Mouse (Mus musculus) urinary bladder, postnatal 14 days (tissue): ENCODE measurements around the gene Syce1.
"Not testable (repeated sequence)": the region's sequence is repeated elsewhere in the genome, so short reads cannot be mapped to it uniquely, and the experiment has no call there.

ENCODE experiments used
- DNase-seq: peaks from one replicate; pipeline ENCODE4 v3.0.0; 2021; ENCODE audit warnings: low spot score

The Syce1 gene

DNA sequence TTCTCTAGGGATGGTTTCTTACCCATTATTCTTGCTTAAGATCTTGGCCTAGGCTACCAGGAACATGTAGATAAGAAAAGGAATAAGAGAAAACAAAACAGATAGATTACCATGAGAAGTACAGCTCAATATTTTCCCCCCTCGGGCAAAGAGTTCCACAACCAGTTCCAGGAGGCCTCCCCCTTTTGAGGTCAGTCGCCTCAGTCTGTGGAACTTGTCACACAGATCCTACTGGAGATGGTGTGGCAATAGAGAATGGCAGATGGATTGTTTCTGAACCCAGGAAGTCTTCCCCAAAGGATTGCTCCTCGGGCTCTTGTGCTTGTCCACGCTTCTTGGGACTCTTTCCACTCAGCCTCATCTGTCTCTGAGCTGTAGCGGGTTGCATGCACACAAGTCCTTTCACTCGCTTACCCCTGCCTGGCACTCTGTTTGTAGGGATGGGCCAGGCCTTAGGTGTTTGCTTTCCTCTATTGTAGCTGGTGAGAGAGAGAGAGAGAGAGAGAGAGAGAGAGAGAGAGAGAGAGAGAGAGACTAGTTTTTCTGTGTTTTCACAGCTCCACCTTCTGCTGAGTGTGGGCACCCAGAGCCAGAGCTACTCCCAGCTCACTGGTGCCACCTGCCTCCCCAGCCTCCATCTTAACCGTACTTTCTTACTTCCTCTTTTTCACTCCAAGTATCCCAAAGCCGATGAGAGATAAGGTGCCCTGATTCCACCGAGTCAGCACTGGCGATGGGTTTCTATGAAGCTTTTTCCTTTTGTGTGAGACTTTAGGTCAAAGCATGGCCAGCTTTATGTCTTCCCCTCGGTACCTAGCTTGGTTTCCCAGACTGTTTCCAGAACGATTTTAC lies 21.5 kb downstream of the Syce1 start:
- DNase-seq, result no peak

DNA sequence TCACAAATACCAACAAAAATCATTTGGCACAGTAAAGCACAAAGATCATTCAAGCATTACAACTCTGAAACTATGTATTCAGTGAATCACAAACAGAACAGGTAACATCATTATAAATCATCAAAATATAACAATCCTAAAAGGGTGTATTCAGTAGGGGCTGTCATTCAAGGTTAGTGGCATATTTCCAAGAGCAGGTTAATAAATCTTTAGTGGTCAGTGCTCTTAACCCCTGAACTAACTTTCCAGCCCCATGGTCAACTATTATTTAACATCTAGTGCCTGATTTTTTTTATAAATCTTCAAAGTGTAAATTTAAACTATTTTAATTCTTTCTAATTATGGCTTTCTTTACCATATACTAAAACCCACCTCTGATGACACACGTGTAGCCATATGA lies 22.3 kb downstream of the Syce1 start:
- DNase-seq, result not testable (repeated sequence)

DNA sequence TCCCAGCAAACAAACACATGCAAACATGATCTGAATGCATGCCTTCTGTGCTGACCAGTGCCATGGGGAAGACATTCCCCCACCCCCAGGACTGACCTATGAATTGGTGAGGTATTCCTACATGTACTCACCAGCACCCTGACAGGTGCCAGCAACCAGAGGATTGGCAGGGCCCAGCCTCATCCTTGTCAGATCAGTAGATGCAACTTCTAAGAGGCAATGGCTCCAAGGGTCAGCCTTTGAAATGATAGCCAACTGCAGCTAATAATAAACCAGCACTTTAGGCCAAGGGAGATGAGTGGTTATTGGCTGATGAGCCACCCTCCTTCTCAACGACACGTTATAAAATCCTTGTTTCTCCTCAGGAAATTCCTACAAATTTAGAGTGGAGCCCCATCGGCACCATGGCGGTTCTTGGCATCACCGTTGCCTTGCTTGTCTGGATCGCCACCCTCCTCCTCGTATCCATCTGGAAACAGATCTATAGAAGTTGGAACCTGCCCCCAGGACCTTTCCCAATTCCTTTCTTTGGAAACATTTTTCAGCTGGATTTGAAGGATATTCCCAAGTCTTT lies 24.1 kb downstream of the Syce1 start, which contains the start of gene Cyp2e1:
Gene Cyp2e1 (plus strand): TSS at position 293 of the 574 bp plus-strand sequence.
- DNase-seq, result no peak

- no peak for DNase-seq
Observed at GRCm38 (mm10) chr7:140760647-140761046, 27.0 kb downstream of the Syce1 start.

- no peak for DNase-seq
Observed at GRCm38 (mm10) chr7:140756151-140756854, 31.3 kb downstream of the Syce1 start.

DNA sequence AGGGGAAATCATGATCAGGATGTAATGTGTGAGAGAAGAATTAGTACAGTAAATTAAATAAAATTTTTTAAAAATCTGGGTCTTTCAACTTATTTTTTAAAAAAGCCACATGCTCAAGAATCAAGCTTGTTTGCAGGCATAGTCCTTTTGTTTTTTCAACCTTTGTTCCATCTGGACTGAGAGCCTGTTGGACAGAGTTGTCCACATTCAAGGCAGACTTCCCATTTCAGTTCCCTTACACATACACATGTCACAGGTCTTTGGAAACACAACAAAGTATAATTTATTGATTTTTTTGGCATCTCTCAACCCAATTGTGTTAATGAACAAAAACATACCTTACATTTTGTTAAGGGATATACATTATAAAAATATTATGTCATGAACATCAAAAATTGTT lies 33.1 kb downstream of the Syce1 start:
- no peak for DNase-seq

DNA sequence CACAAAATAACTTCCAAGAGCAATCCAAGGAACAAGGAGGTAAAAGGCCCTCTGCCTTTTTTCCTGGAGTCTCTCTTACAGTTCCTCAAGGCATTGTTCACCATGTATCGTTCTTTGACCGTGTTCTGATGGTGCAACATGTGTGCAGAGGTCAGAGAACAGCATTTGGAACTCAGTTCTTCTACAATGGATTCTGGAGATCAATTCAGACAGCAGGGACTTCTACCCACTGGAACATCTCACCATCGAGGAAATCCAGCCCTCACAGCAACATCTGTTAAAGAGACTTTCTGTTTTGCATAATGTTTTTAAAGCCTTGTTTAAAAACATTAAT lies 38.9 kb downstream of the Syce1 start:
- DNase-seq, result no peak

DNA sequence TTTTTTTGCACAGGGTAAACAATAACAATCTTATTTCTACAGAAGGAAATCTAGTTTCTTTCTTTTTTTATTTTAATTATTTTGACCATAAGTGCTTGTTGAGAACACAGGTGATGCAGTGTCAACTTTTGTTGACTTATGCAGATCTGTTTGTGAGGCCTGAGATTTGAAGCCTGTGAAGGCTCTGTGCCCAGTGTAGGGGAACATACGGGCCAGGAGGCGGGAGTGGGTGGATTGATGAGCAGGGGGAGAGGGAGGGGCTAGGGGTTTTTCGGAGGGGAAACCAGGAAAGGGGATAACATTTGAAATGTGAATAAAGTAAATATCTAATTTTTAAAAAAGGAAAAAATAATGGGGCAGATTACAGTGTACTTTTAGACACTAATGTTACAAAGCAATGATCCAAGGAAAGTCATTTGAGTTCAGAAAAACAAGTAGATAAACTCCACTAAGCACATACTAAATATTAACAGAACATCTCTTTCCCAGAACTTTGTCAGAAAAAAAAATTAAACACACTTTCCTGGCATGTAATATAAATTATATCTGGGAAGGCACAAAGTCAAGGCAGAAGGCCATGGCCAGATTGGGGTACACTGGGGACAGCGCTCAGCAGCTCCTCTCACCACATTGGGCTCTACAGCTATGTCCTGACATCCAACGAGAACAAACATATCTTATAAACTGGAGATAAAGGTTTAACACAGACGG lies 39.4 kb downstream of the Syce1 start:
- no peak for DNase-seq

GRCm38 (mm10) chr7:140747402-140747801 lies 40.2 kb downstream of the Syce1 start:
- no peak for DNase-seq

DNA sequence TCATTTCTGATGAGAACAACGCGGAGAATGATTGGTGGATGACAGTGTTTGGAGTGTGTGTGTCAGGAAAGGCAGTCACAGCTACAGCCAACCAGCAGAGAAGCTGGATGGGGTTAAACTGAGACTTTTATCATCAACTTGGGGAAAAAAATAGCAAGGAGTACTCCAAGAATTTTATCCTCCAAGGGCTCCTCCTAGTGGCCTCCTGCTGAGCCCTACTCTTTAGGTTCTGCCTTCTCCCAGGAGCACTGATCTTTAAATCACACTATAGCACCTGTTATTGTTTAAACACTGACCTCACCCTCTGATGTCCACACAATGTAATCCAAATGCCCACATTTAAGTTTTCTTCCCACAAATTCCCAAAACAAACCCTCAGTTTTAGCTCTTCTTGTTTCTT lies 54.5 kb downstream of the Syce1 start:
- DNase-seq, result no peak
